Mouse (Mus musculus): ENCODE measurements around the gene Pdgfra.

The Pdgfra gene

GRCm38 (mm10) chr5:75155281-75155680 lies 3.2 kb downstream of the Pdgfra start:
- in situ Hi-C loops (cut with MboI, MseI): loop anchor here (10.0 kb wide), 3 partner anchors 720 to 1300 kb away; no protein-coding TSS in a partner anchor

GRCm38 (mm10) chr5:75155741-75156553 lies 3.9 kb downstream of the Pdgfra start:
- in situ Hi-C loops (cut with MboI, MseI): loop anchor here (10.0 kb wide), 3 partner anchors 721 to 1301 kb away; no protein-coding TSS in a partner anchor

- in situ Hi-C loops (cut with MboI, MseI): loop anchor here (10.0 kb wide), 3 partner anchors 722 to 1302 kb away; no protein-coding TSS in a partner anchor
Observed at GRCm38 (mm10) chr5:75156554-75157036, 4.5 kb downstream of the Pdgfra start.

GRCm38 (mm10) chr5:75157038-75157437 lies 4.9 kb downstream of the Pdgfra start:
- in situ Hi-C loops (cut with MboI, MseI): loop anchor here (10.0 kb wide), 3 partner anchors 722 to 1302 kb away; no protein-coding TSS in a partner anchor

GRCm38 (mm10) chr5:75160530-75161170 lies 8.6 kb downstream of the Pdgfra start:
- in situ Hi-C loops (cut with MboI, MseI): loop anchor here (5.0 to 10.0 kb wide), 2 partner anchors 363 to 526 kb away; no protein-coding TSS in a partner anchor

- in situ Hi-C loops (cut with MboI, MseI): loop anchor here (5.0 to 10.0 kb wide), 2 partner anchors 364 to 527 kb away; no protein-coding TSS in a partner anchor
Observed at GRCm38 (mm10) chr5:75161586-75161985, 9.5 kb downstream of the Pdgfra start.

GRCm38 (mm10) chr5:75163289-75163951 lies 11.3 kb downstream of the Pdgfra start:
- in situ Hi-C loops (cut with MboI, MseI): loop anchor here (5.0 to 10.0 kb wide), 2 partner anchors 366 to 529 kb away; no protein-coding TSS in a partner anchor

GRCm38 (mm10) chr5:75164688-75165087 lies 12.6 kb downstream of the Pdgfra start:
- in situ Hi-C loops (cut with MboI, MseI): loop anchor here (5.0 to 10.0 kb wide), 2 partner anchors 367 to 530 kb away; no protein-coding TSS in a partner anchor

GRCm38 (mm10) chr5:75169837-75170236 lies 17.7 kb downstream of the Pdgfra start:
- in situ Hi-C loops (cut with MboI, MseI): loop anchor here in 1 of 2 experiments (10.0 kb wide), 1 partner anchor 535 kb away; no protein-coding TSS in a partner anchor

GRCm38 (mm10) chr5:75171859-75172258 lies 19.8 kb downstream of the Pdgfra start:
- in situ Hi-C loops (cut with MboI, MseI): no loop called here

- in situ Hi-C loops (cut with MboI, MseI): no loop called here
Observed at GRCm38 (mm10) chr5:75179249-75179648, 27.2 kb downstream of the Pdgfra start.

GRCm38 (mm10) chr5:75179726-75180290 lies 27.7 kb downstream of the Pdgfra start:
- in situ Hi-C loops (cut with MboI, MseI): no loop called here

GRCm38 (mm10) chr5:75183653-75184052 lies 31.6 kb downstream of the Pdgfra start:
- in situ Hi-C loops (cut with MboI, MseI): no loop called here

- in situ Hi-C loops (cut with MboI, MseI): no loop called here
Observed at GRCm38 (mm10) chr5:75184112-75184511, 32.0 kb downstream of the Pdgfra start.

- in situ Hi-C loops (cut with MboI, MseI): no loop called here
Observed at GRCm38 (mm10) chr5:75184693-75185235, 32.7 kb downstream of the Pdgfra start.

GRCm38 (mm10) chr5:75185584-75185983 lies 33.5 kb downstream of the Pdgfra start:
- in situ Hi-C loops (cut with MboI, MseI): no loop called here

- in situ Hi-C loops (cut with MboI, MseI): no loop called here
Observed at GRCm38 (mm10) chr5:75189319-75189987, 37.4 kb downstream of the Pdgfra start.

GRCm38 (mm10) chr5:75193107-75193506 lies 41.0 kb downstream of the Pdgfra start:
- in situ Hi-C loops (cut with MboI, MseI): no loop called here

- in situ Hi-C loops (cut with MboI, MseI): no loop called here
Observed at GRCm38 (mm10) chr5:75198413-75198812, 46.3 kb downstream of the Pdgfra start.

Measured in T-helper 17 cell (primary cell).